Mouse (Mus musculus) heart, adult 2 months (tissue): ENCODE measurements around the gene U2af1.

Experiments used
- CTCF ChIP-seq: fragments of 200-600 bp; IDR thresholded peaks from 2 replicates; pipeline ENCODE4 v1.8.1; 2022; ENCODE audit warnings: antibody characterized with exemption, mild to moderate bottlenecking, moderate library complexity
- EP300 ChIP-seq: fragments of 200-500 bp; IDR thresholded peaks from 2 replicates; pipeline ENCODE4 v1.6.1; 2011; ENCODE audit warnings: low read depth, low read length, control low read depth; ENCODE audit not compliant: insufficient read depth
- POLR2A ChIP-seq: fragments of 200-500 bp; IDR thresholded peaks from 2 replicates; pipeline ENCODE4 v1.6.1; 2011; ENCODE audit warnings: mild to moderate bottlenecking, low read depth, low read length, control low read depth; ENCODE audit not compliant: insufficient read depth

DNA sequence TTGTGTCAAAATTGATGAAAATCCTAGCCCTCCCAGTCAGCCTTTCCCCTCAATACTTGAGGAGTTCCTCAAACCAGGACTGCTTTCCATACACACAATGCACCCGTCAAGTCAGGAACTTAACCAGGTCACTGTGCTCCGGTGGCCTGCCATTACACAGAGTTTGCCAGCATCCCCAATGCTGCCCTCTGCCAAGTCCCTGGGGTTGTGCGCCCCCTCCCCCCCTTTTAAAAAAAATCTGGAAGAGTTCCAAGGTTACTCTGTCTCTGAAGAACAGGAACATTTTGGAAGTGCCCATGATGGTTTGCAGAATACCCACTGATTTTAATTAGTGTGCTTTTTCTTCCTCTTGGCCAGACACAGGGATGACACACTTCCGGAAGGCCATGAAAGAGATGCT is 19.0 kb downstream of the U2af1 start:
- TF ChIP-seq CTCF (no peak), POLR2A (no peak), EP300 (no peak)
